Mouse (Mus musculus) gastrocnemius, adult 8-10 months (tissue): ENCODE measurements at regions not wholly inside any gene's neighbourhood (a gene's known extent, or its start where the extent isn't known, plus 50 kb on each side); places are given as distances from the start of the nearest gene placed in this dataset.

Experiments used
- DNase-seq, 2 experiments: peaks; one replicate each; pipeline ENCODE4 v3.0.0; 2022; ENCODE audit warnings: low spot score in 2 of 2

GRCm38 (mm10) chr13:35079685-35080084 lies 52.8 kb upstream of the Eci2 start:
- DNase-seq = no peak

- DNase-seq = no peak
Measured at GRCm38 (mm10) chr13:35085386-35085785, 58.5 kb upstream of the Eci2 start.

GRCm38 (mm10) chr13:35087246-35088040 lies 60.5 kb upstream of the Eci2 start:
- DNase-seq = peak; percentile 8 to 19

- no peak for DNase-seq
Measured at GRCm38 (mm10) chr13:35091155-35091554, 64.3 kb upstream of the Eci2 start.

- no peak for DNase-seq
Measured at GRCm38 (mm10) chr13:35119782-35120181, 92.9 kb upstream of the Eci2 start.

- no peak for DNase-seq
Measured at GRCm38 (mm10) chr13:35129475-35129874, 102.6 kb upstream of the Eci2 start.

- DNase-seq = no peak
Measured at GRCm38 (mm10) chr13:35131272-35132185, 104.6 kb upstream of the Eci2 start.

GRCm38 (mm10) chr13:35151629-35152028 lies 124.7 kb upstream of the Eci2 start:
- no peak for DNase-seq

GRCm38 (mm10) chr13:35159456-35159855 lies 132.6 kb upstream of the Eci2 start:
- no peak for DNase-seq

GRCm38 (mm10) chr13:35160767-35161166 lies 133.9 kb upstream of the Eci2 start:
- no peak for DNase-seq

- DNase-seq = no peak
Measured at GRCm38 (mm10) chr13:35166080-35166479, 139.2 kb upstream of the Eci2 start.

GRCm38 (mm10) chr13:35166831-35167541 lies 140.1 kb upstream of the Eci2 start:
- DNase-seq = peak; percentile 9 to 18

GRCm38 (mm10) chr13:35171562-35172254 lies 144.8 kb upstream of the Eci2 start:
- no peak for DNase-seq

- DNase-seq = no peak
Measured at GRCm38 (mm10) chr13:35173522-35173921, 146.6 kb upstream of the Eci2 start.

GRCm38 (mm10) chr13:35175587-35175986 lies 148.7 kb upstream of the Eci2 start:
- DNase-seq = no peak

- no peak for DNase-seq
Measured at GRCm38 (mm10) chr13:35177305-35177704, 150.4 kb upstream of the Eci2 start.

- DNase-seq = no peak
Measured at GRCm38 (mm10) chr13:35189028-35189711, 162.3 kb upstream of the Eci2 start.

- no peak for DNase-seq
Measured at GRCm38 (mm10) chr13:35202069-35202468, 175.2 kb upstream of the Eci2 start.

- no peak for DNase-seq
Measured at GRCm38 (mm10) chr13:35208319-35208718, 181.4 kb upstream of the Eci2 start.

GRCm38 (mm10) chr13:35209551-35209950 lies 182.7 kb upstream of the Eci2 start:
- DNase-seq = no peak

GRCm38 (mm10) chr13:35211834-35212233 lies 184.9 kb upstream of the Eci2 start:
- no peak for DNase-seq
